Mouse (Mus musculus) kidney, embryonic 16.5 days (tissue): Measurements from ENCODE around the gene Sulf2. TPM values are rescaled to one million over a fixed set of nuclear protein-coding genes. Genes with fewer than 3 reads are reported as not detected.

Source experiments
- ATAC-seq: fragments of 200-750 bp; cut with Nextera tagmentation; 2 replicates; pipeline ENCODE4 v1.8.0; 2017; ENCODE audit warnings: moderate TSS enrichment; ENCODE audit not compliant: low FRiP score, low TSS enrichment
- H3K27ac ChIP-seq: fragments of 300-500 bp; sonication (generic); 2 replicates; pipeline ENCODE4 v1.5.1; 2014; ENCODE audit warnings: low read length
- H3K27me3 ChIP-seq: fragments of 300-500 bp; sonication (generic); 2 replicates; pipeline ENCODE4 v1.6.1; 2014; ENCODE audit warnings: low read length, control low read depth, mixed read lengths; ENCODE audit not compliant: insufficient read depth
- H3K36me3 ChIP-seq: fragments of 300-500 bp; sonication (generic); 2 replicates; pipeline ENCODE4 v1.6.1; 2014; ENCODE audit warnings: low read length, control low read depth, mixed read lengths; ENCODE audit not compliant: insufficient read depth
- H3K4me1 ChIP-seq: fragments of 300-500 bp; sonication (generic); 2 replicates; pipeline ENCODE4 v1.6.1; 2014; ENCODE audit warnings: low read length, control low read depth, mixed read lengths; ENCODE audit not compliant: insufficient read depth
- H3K4me2 ChIP-seq: fragments of 300-500 bp; sonication (generic); replicated peaks from 2 replicates; pipeline ENCODE4 v1.6.1; 2014; ENCODE audit warnings: low read depth, low read length
- H3K4me3 ChIP-seq: fragments of 300-500 bp; sonication (generic); 2 replicates; pipeline ENCODE4 v1.5.1; 2014; ENCODE audit warnings: mild to moderate bottlenecking, low read length
- H3K9ac ChIP-seq: fragments of 300-500 bp; sonication (generic); replicated peaks from 2 replicates; pipeline ENCODE4 v1.6.1; 2014; ENCODE audit warnings: low read length
- H3K9me3 ChIP-seq: fragments of 300-500 bp; sonication (generic); 2 replicates; pipeline ENCODE4 v1.6.1; 2016; ENCODE audit warnings: low read length, control low read depth
- WGBS: fragments of 180-500 bp; shearing (Covaris S2); extraction: QIAGEN DNeasy Blood & Tissue Kit; methylation state at CpG from one replicate; pipeline ENCODE4 v1.1.7; 2014; 5-methylcytosine and 5-hydroxymethylcytosine counted together
- polyA plus RNA-seq: library from polyadenylated mRNA; unstranded; fragments of >200 nt; fragmentation: Nextera tagmentation; extraction: Ambion mirVana; gene quantifications from 2 replicates; pipeline ENCODE4 v1.2.1, GENCODE M21; 2015

Sulf2 gene
- polyA plus RNA-seq, result 52.7 and 54.8 TPM in 2 replicates

- H3K9ac ChIP-seq, result peak within 1 kb of the TSS; percentile 86
- peak within 1 kb of the TSS; percentile 70 for H3K4me3 ChIP-seq
- under 1% methylated on average over 23 of the region's 23 CpGs for WGBS
- no peaks in the 10 kb centered on the region for H3K36me3 ChIP-seq
- peaks cover 45% of the 10 kb centered on the region for H3K4me1 ChIP-seq
- H3K4me2 ChIP-seq, result peak within 1 kb of the TSS; percentile 96
- peak; percentile 85 for ATAC-seq
- no peaks in the 10 kb centered on the region for H3K27me3 ChIP-seq
- H3K9me3 ChIP-seq, result no peaks in the 10 kb centered on the region
- peak within 1 kb of the TSS; percentile 81 for H3K27ac ChIP-seq
Measured at GRCm38 (mm10) chr2:166155454-166155815, at the start of gene Sulf2. Gene Sulf2, minus strand, starts transcription at chr2:166155663.

GRCm38 (mm10) chr2:166204174-166204573, 48.7 kb upstream of the Sulf2 start:
- 79% methylated on average over 13 of the region's 13 CpGs for WGBS
- Histone ChIP-seq H3K9ac (no peak overlapping the region), H3K9me3 (no peaks in the 10 kb centered on the region), H3K4me1 (peaks cover 9% of the 10 kb centered on the region), H3K4me2 (no peak overlapping the region), H3K27me3 (no peaks in the 10 kb centered on the region), H3K4me3 (no peak overlapping the region), H3K27ac (0 out of 2 replicates have a peak overlapping the region, but pooled peaks have one; percentile 15), H3K36me3 (no peaks in the 10 kb centered on the region)
- no peak for ATAC-seq

- 83% methylated on average over 11 of the region's 12 CpGs for WGBS
- Histone ChIP-seq H3K27me3 (no peaks in the 10 kb centered on the region), H3K4me3 (no peak overlapping the region), H3K4me2 (no peak overlapping the region), H3K4me1 (peaks cover 4% of the 10 kb centered on the region), H3K27ac (no peak overlapping the region), H3K9ac (no peak overlapping the region), H3K36me3 (no peaks in the 10 kb centered on the region), H3K9me3 (no peaks in the 10 kb centered on the region)
- no peak for ATAC-seq
Measured at GRCm38 (mm10) chr2:166203647-166204046, 48.2 kb upstream of the Sulf2 start.

- peaks cover 3% of the 10 kb centered on the region; the same call in 1 of the 2 replicates for H3K9me3 ChIP-seq
- ATAC-seq, result 0 out of 2 replicates have a peak, but pooled peaks have one; percentile 20
- no peak overlapping the region for H3K4me3 ChIP-seq
- no peak overlapping the region for H3K27ac ChIP-seq
- H3K36me3 ChIP-seq, result no peaks in the 10 kb centered on the region
- H3K4me2 ChIP-seq, result no peak overlapping the region
- H3K9ac ChIP-seq, result 0 out of 2 replicates have a peak overlapping the region, but pooled peaks have one; percentile 8
- H3K4me1 ChIP-seq, result peaks cover 22% of the 10 kb centered on the region
- 61% methylated on average over 7 of the region's 7 CpGs for WGBS
- peaks cover 2% of the 10 kb centered on the region; the same call in 1 of the 2 replicates for H3K27me3 ChIP-seq
Measured at GRCm38 (mm10) chr2:166197964-166198363, 42.5 kb upstream of the Sulf2 start.

GRCm38 (mm10) chr2:166197064-166197463, 41.6 kb upstream of the Sulf2 start:
- 52% methylated on average over 6 of the region's 6 CpGs for WGBS
- no peak for ATAC-seq
- Histone ChIP-seq H3K4me2 (no peak overlapping the region), H3K4me1 (peaks cover 22% of the 10 kb centered on the region), H3K27ac (no peak overlapping the region), H3K36me3 (no peaks in the 10 kb centered on the region), H3K9ac (no peak overlapping the region), H3K9me3 (peaks cover 3% of the 10 kb centered on the region; the same call in 1 of the 2 replicates), H3K27me3 (peaks cover 2% of the 10 kb centered on the region; the same call in 1 of the 2 replicates), H3K4me3 (no peak overlapping the region)

- no peak for ATAC-seq
- Histone ChIP-seq H3K4me2 (no peak overlapping the region), H3K4me3 (no peak overlapping the region), H3K9me3 (peaks cover 3% of the 10 kb centered on the region; the same call in 1 of the 2 replicates), H3K9ac (no peak overlapping the region), H3K4me1 (peaks cover 22% of the 10 kb centered on the region), H3K36me3 (no peaks in the 10 kb centered on the region), H3K27me3 (peaks cover 2% of the 10 kb centered on the region; the same call in 1 of the 2 replicates), H3K27ac (no peak overlapping the region)
- 65% methylated on average over 13 of the region's 13 CpGs for WGBS
Measured at GRCm38 (mm10) chr2:166196080-166196786, 40.8 kb upstream of the Sulf2 start.

GRCm38 (mm10) chr2:166195041-166195440, 39.6 kb upstream of the Sulf2 start:
- H3K27ac ChIP-seq, result no peak overlapping the region
- peaks cover 3% of the 10 kb centered on the region; the same call in 1 of the 2 replicates for H3K9me3 ChIP-seq
- peaks cover 34% of the 10 kb centered on the region for H3K4me1 ChIP-seq
- peaks cover 2% of the 10 kb centered on the region; the same call in 1 of the 2 replicates for H3K27me3 ChIP-seq
- no peak overlapping the region for H3K4me2 ChIP-seq
- H3K9ac ChIP-seq, result no peak overlapping the region
- ATAC-seq, result no peak
- H3K36me3 ChIP-seq, result no peaks in the 10 kb centered on the region
- H3K4me3 ChIP-seq, result no peak overlapping the region
- WGBS, result 64% methylated on average over 6 of the region's 6 CpGs

GRCm38 (mm10) chr2:166194112-166194758, 38.8 kb upstream of the Sulf2 start:
- 70% methylated on average over 16 of the region's 16 CpGs for WGBS
- no peaks in the 10 kb centered on the region for H3K36me3 ChIP-seq
- H3K27me3 ChIP-seq, result peaks cover 2% of the 10 kb centered on the region; the same call in 1 of the 2 replicates
- H3K9ac ChIP-seq, result no peak overlapping the region
- H3K4me3 ChIP-seq, result no peak overlapping the region
- no peak overlapping the region for H3K27ac ChIP-seq
- H3K4me1 ChIP-seq, result peaks cover 34% of the 10 kb centered on the region
- no peak overlapping the region for H3K4me2 ChIP-seq
- H3K9me3 ChIP-seq, result peaks cover 3% of the 10 kb centered on the region; the same call in 1 of the 2 replicates
- ATAC-seq, result no peak

GRCm38 (mm10) chr2:166193509-166193908, 38.0 kb upstream of the Sulf2 start:
- H3K36me3 ChIP-seq, result no peaks in the 10 kb centered on the region
- H3K27ac ChIP-seq, result no peak overlapping the region
- no peak for ATAC-seq
- no peak overlapping the region for H3K4me2 ChIP-seq
- peaks cover 2% of the 10 kb centered on the region; the same call in 1 of the 2 replicates for H3K27me3 ChIP-seq
- 88% methylated on average over 3 of the region's 3 CpGs for WGBS
- H3K9ac ChIP-seq, result no peak overlapping the region
- H3K9me3 ChIP-seq, result peaks cover 3% of the 10 kb centered on the region; the same call in 1 of the 2 replicates
- peaks cover 35% of the 10 kb centered on the region for H3K4me1 ChIP-seq
- H3K4me3 ChIP-seq, result no peak overlapping the region
